Mouse (Mus musculus) embryonic facial prominence, embryonic 15.5 days (tissue): ENCODE results near the gene Cdkal1. TPM values are rescaled to one million over a fixed set of nuclear protein-coding genes. Genes with fewer than 3 reads are reported as not detected.
A peak's percentile ranks its signal among the peaks of the same experiment; 100 is the strongest.

Experiments
- ATAC-seq: fragments of 200-750 bp; cut with Nextera tagmentation; 2 replicates; pipeline ENCODE4 v1.8.0; 2017; ENCODE audit warnings: low read depth, moderate TSS enrichment; ENCODE audit not compliant: insufficient number of reproducible peaks, low FRiP score, low TSS enrichment
- H3K27ac ChIP-seq: fragments of 300-500 bp; sonication (generic); replicated peaks from 2 replicates; pipeline ENCODE4 v1.5.1; 2015; ENCODE audit warnings: mild to moderate bottlenecking, inconsistent platforms
- H3K27me3 ChIP-seq: fragments of 300-500 bp; sonication (generic); 2 replicates; pipeline ENCODE4 v1.6.1; 2015; ENCODE audit warnings: inconsistent platforms
- H3K36me3 ChIP-seq: fragments of 300-500 bp; sonication (generic); 2 replicates; pipeline ENCODE4 v1.6.1; 2015; ENCODE audit warnings: mild to moderate bottlenecking, inconsistent platforms
- H3K4me1 ChIP-seq: fragments of 300-500 bp; sonication (generic); 2 replicates; pipeline ENCODE4 v1.6.1; 2015; ENCODE audit warnings: inconsistent platforms
- H3K4me2 ChIP-seq: fragments of 300-500 bp; sonication (generic); replicated peaks from 2 replicates; pipeline ENCODE4 v1.6.1; 2015; ENCODE audit warnings: mild to moderate bottlenecking, inconsistent platforms
- H3K4me3 ChIP-seq: fragments of 300-500 bp; sonication (generic); replicated peaks from 2 replicates; pipeline ENCODE4 v1.5.1; 2015; ENCODE audit warnings: mild to moderate bottlenecking, inconsistent platforms
- H3K9ac ChIP-seq: fragments of 300-500 bp; sonication (generic); 2 replicates; pipeline ENCODE4 v1.6.1; 2015; ENCODE audit warnings: inconsistent platforms
- H3K9me3 ChIP-seq: fragments of 300-500 bp; sonication (generic); replicated peaks from 2 replicates; pipeline ENCODE4 v1.6.1; 2016; ENCODE audit warnings: inconsistent platforms
- WGBS: fragments of 180-500 bp; shearing (Covaris S2); methylation state at CpG from one replicate; pipeline ENCODE4 v1.1.7; 2015; 5-methylcytosine and 5-hydroxymethylcytosine counted together
- polyA plus RNA-seq: library from polyadenylated mRNA; unstranded; fragments of >200 nt; fragmentation: Nextera tagmentation; extraction: Ambion mirVana; gene quantifications from 2 replicates; pipeline ENCODE4 v1.2.1, GENCODE M21; 2015

Gene Cdkal1
- polyA plus RNA-seq, 1 experiment from 2014 or later: 31.2 TPM

DNA sequence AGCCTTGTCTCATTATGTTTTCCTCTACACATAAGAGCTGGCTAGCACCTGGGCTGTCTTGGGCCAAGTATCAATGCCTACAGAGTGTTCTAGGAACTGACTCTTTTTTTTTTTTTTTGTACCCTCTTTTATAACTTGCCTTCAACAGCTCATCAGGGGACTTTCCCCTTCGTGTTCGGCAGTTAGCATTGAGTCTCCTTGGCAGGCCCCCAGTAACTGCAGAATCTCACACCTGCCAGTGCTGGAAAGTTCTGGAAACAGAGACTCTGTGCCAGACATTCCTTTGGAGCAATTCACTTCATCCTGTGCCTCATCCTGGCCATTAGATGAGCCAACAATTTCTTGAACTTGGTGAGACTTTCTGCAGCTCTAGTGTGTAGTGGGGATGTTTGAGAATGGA lies 652.9 kb downstream of the Cdkal1 start:
- 0 out of 2 replicates have a peak overlapping the region, but pooled peaks have one; percentile 2 for H3K27ac ChIP-seq
- H3K27me3 ChIP-seq: no peaks in the 10 kb centered on the region
- no peaks in the 10 kb centered on the region for H3K36me3 ChIP-seq
- ATAC-seq: peak; percentile 29; the same call in 1 of the 2 replicates
- WGBS: 42% methylated on average over 2 of the region's 2 CpGs
- H3K4me2 ChIP-seq: no peak overlapping the region
- H3K4me1 ChIP-seq: peaks cover 8% of the 10 kb centered on the region; the same call in 1 of the 2 replicates
- no peak overlapping the region for H3K9ac ChIP-seq
- H3K9me3 ChIP-seq: no peaks in the 10 kb centered on the region
- no peak overlapping the region for H3K4me3 ChIP-seq

DNA sequence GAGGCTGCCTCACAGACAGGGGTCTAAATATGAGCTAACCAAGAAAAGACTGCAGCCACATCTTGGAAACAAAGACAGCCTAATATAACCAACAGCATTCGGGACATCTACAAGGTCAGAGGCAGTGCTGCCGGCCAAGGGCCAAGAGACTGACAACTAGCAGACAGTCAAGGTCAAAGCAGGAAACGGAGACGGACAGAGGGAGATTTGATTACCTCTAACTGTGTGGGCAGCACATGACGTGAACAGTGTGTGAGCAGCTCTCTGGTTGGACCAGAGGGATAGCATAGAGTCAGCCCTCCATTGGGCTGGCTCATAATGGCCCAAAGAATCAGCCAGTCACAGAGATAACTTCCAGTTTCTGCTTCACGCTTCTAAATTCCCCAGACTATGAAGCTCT lies 655.8 kb downstream of the Cdkal1 start:
- WGBS: 43% methylated on average over 6 of the region's 6 CpGs
- H3K4me2 ChIP-seq: no peak overlapping the region
- ATAC-seq: no peak

DNA sequence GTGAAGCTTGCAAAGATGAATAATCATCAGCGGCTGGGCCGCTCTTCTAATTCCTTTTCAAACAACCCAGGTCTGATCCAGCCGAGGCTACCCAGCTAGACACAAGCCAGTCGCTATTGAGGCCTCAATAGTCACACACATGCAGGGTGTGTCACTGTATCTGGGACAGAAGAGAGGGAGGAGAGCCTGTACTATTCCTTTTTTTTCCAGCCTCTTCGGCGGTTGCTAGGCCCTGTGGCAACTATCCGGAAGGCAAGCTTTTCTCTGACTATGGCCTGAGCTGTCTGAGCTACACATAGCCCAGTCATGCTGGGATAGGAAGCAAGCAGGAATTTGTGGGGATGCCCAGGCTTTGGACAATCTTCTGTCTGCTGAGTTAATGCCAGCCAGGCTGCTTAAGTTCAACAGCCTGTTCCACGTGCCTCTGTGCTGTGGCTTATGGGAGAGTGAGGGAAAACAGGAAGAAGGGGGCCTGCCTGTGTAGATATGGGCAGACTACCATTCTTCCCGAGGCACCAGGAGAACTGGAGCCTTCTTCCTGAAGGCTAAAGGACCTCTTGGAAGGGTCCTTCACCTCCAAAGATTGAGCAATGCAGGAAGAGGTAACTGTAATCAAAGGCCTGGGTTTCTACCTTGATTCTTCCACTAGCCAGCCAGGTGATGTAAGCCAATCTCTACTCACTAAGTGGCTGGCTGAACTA lies 658.5 kb downstream of the Cdkal1 start:
- Histone ChIP-seq H3K27ac (no peak overlapping the region), H3K9ac (no peak overlapping the region), H3K4me2 (no peak overlapping the region), H3K27me3 (no peaks in the 10 kb centered on the region), H3K9me3 (no peaks in the 10 kb centered on the region), H3K4me1 (peaks cover 23% of the 10 kb centered on the region), H3K4me3 (no peak overlapping the region), H3K36me3 (no peaks in the 10 kb centered on the region)
- WGBS: 53% methylated on average over 9 of the region's 9 CpGs
- ATAC-seq: no peak

More for the DNA sequence above, 655.8 kb downstream of the Cdkal1 start:
- Histone ChIP-seq H3K27ac (0 out of 2 replicates have a peak overlapping the region, but pooled peaks have one; percentile 31), H3K9ac (no peak overlapping the region), H3K4me3 (no peak overlapping the region), H3K27me3 (no peaks in the 10 kb centered on the region), H3K9me3 (no peaks in the 10 kb centered on the region), H3K4me1 (peaks cover 21% of the 10 kb centered on the region), H3K36me3 (no peaks in the 10 kb centered on the region)

GRCm38 (mm10) chr13:29195722-29196121 lies 659.8 kb downstream of the Cdkal1 start:
- no peak for ATAC-seq
- Histone ChIP-seq H3K36me3 (no peaks in the 10 kb centered on the region), H3K27ac (no peak overlapping the region), H3K9me3 (no peaks in the 10 kb centered on the region), H3K9ac (no peak overlapping the region), H3K27me3 (no peaks in the 10 kb centered on the region), H3K4me2 (no peak overlapping the region), H3K4me1 (peaks cover 23% of the 10 kb centered on the region), H3K4me3 (no peak overlapping the region)
- WGBS: 54% methylated on average over 4 of the region's 4 CpGs

DNA sequence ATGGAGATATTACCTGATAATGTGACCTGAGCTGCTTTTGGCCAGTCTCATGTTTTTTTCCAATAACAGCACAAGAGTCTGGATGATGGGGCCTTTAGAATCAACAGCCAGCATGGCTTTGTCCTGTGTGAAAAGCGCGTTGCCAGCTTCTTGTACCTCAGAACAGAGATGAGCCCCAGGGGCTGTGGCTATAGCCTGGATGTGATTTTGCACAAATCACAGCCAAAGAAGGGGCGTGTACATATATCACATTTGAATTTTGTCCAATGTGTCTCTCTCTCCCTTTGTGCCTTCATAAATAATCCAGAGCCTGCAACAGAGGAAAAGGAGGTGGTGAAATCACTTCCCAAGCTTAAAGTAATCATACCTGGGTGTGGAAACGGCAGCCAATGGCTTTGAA lies 660.5 kb downstream of the Cdkal1 start:
- Histone ChIP-seq H3K27me3 (no peaks in the 10 kb centered on the region), H3K9me3 (no peaks in the 10 kb centered on the region), H3K27ac (no peak overlapping the region), H3K36me3 (no peaks in the 10 kb centered on the region), H3K4me2 (no peak overlapping the region), H3K4me1 (peaks cover 23% of the 10 kb centered on the region), H3K4me3 (no peak overlapping the region), H3K9ac (no peak overlapping the region)
- WGBS: 51% methylated on average over 4 of the region's 4 CpGs
- ATAC-seq: no peak

GRCm38 (mm10) chr13:29192697-29193096 lies 662.8 kb downstream of the Cdkal1 start:
- no peaks in the 10 kb centered on the region for H3K27me3 ChIP-seq
- ATAC-seq: no peak
- H3K9me3 ChIP-seq: no peaks in the 10 kb centered on the region
- no peak overlapping the region for H3K4me2 ChIP-seq
- no peak overlapping the region for H3K9ac ChIP-seq
- no peak overlapping the region for H3K4me3 ChIP-seq
- WGBS: 76% methylated on average over 3 of the region's 3 CpGs
- H3K36me3 ChIP-seq: no peaks in the 10 kb centered on the region
- no peak overlapping the region for H3K27ac ChIP-seq
- peaks cover 16% of the 10 kb centered on the region for H3K4me1 ChIP-seq

- Histone ChIP-seq H3K4me1 (peaks cover 9% of the 10 kb centered on the region), H3K27me3 (no peaks in the 10 kb centered on the region), H3K27ac (0 out of 2 replicates have a peak overlapping the region, but pooled peaks have one; percentile 17), H3K36me3 (no peaks in the 10 kb centered on the region), H3K4me3 (no peak overlapping the region), H3K4me2 (no peak overlapping the region), H3K9ac (no peak overlapping the region), H3K9me3 (no peaks in the 10 kb centered on the region)
- WGBS: 49% methylated on average over 7 of the region's 7 CpGs
- ATAC-seq: peak; percentile 69
Observed at GRCm38 (mm10) chr13:29190548-29190947, 664.9 kb downstream of the Cdkal1 start.

DNA sequence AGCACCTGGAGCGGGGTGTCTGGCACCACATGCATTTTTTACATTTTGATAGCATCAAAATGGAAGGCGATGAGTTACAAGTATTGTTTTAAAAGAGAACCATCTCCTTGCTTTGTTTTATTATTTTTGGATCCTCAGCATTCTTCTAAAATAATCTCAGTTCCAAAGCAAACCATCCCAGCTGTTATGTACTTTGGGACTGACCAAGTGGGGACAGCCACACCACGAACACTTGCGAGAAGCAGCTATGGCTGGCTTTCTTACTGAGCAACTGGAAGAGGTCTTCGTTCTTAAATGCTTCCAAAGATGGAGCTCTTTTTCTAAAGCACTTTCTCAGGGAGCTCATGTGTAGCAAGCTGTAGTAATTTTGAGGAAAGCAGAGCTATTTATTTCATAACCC lies 668.7 kb downstream of the Cdkal1 start:
- ATAC-seq: no peak

GRCm38 (mm10) chr13:29185545-29185944 lies 669.9 kb downstream of the Cdkal1 start:
- Histone ChIP-seq H3K9me3 (no peaks in the 10 kb centered on the region), H3K4me1 (no peaks in the 10 kb centered on the region), H3K4me2 (no peak overlapping the region), H3K27me3 (no peaks in the 10 kb centered on the region), H3K36me3 (no peaks in the 10 kb centered on the region), H3K4me3 (no peak overlapping the region), H3K9ac (no peak overlapping the region), H3K27ac (no peak overlapping the region)
- peak; percentile 47; the same call in 1 of the 2 replicates for ATAC-seq
- 62% methylated on average over 4 of the region's 4 CpGs for WGBS

More for the DNA sequence above, 668.7 kb downstream of the Cdkal1 start:
- no peak overlapping the region for H3K9ac ChIP-seq
- no peaks in the 10 kb centered on the region for H3K9me3 ChIP-seq
- H3K27me3 ChIP-seq: no peaks in the 10 kb centered on the region
- H3K4me1 ChIP-seq: no peaks in the 10 kb centered on the region
- 84% methylated on average over 5 of the region's 5 CpGs for WGBS
- H3K27ac ChIP-seq: peak overlapping the region; percentile 17; the same call in 1 of the 2 replicates
- no peak overlapping the region for H3K4me3 ChIP-seq
- no peak overlapping the region for H3K4me2 ChIP-seq
- no peaks in the 10 kb centered on the region for H3K36me3 ChIP-seq

GRCm38 (mm10) chr13:29184545-29184944 lies 670.9 kb downstream of the Cdkal1 start:
- Histone ChIP-seq H3K9ac (no peak overlapping the region), H3K27ac (no peak overlapping the region), H3K4me2 (no peak overlapping the region), H3K4me3 (no peak overlapping the region), H3K9me3 (no peaks in the 10 kb centered on the region), H3K36me3 (no peaks in the 10 kb centered on the region), H3K27me3 (no peaks in the 10 kb centered on the region), H3K4me1 (no peaks in the 10 kb centered on the region)
- ATAC-seq: no peak
- 19% methylated on average over 2 of the region's 2 CpGs for WGBS

- Histone ChIP-seq H3K4me3 (no peak overlapping the region), H3K27me3 (no peaks in the 10 kb centered on the region), H3K9me3 (no peaks in the 10 kb centered on the region), H3K4me2 (no peak overlapping the region), H3K36me3 (no peaks in the 10 kb centered on the region), H3K27ac (no peak overlapping the region), H3K4me1 (peaks cover 7% of the 10 kb centered on the region), H3K9ac (no peak overlapping the region)
- no peak for ATAC-seq
- 94% methylated on average over 4 of the region's 4 CpGs for WGBS
Observed at GRCm38 (mm10) chr13:29179861-29180260, 675.6 kb downstream of the Cdkal1 start.

DNA sequence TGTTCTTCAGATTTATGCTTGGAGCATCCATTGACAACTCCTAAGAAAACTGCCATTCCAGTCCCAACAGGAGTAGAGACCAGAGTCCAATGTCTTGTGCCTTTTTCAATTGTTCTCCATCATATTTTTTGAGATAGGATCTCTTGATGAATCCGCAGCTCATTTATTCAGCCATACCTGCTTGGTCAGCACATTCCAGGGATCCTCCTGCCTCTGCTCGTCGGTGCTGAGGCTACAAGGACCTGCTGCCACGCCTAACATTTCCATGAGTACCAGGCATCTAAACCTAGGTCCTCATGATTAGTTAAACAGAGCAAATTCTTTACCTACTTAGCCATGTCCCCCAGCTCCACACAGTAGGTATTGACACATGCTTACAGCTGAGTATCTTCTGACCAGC lies 676.2 kb downstream of the Cdkal1 start:
- 83% methylated on average over 4 of the region's 4 CpGs for WGBS
- Histone ChIP-seq H3K4me3 (no peak overlapping the region), H3K4me2 (no peak overlapping the region), H3K36me3 (no peaks in the 10 kb centered on the region), H3K9me3 (no peaks in the 10 kb centered on the region), H3K4me1 (peaks cover 7% of the 10 kb centered on the region), H3K9ac (no peak overlapping the region), H3K27me3 (no peaks in the 10 kb centered on the region), H3K27ac (no peak overlapping the region)
- no peak for ATAC-seq
